Mouse (Mus musculus) CD4-positive helper T cell, adult 2 months (primary cell): ENCODE data around the gene Crtac1.

Experiments used
- DNase-seq: peaks from one replicate; pipeline ENCODE4 v3.0.0-alpha.2; 2012; ENCODE audit warnings: low read depth, missing footprints, low spot score

Gene Crtac1

DNA sequence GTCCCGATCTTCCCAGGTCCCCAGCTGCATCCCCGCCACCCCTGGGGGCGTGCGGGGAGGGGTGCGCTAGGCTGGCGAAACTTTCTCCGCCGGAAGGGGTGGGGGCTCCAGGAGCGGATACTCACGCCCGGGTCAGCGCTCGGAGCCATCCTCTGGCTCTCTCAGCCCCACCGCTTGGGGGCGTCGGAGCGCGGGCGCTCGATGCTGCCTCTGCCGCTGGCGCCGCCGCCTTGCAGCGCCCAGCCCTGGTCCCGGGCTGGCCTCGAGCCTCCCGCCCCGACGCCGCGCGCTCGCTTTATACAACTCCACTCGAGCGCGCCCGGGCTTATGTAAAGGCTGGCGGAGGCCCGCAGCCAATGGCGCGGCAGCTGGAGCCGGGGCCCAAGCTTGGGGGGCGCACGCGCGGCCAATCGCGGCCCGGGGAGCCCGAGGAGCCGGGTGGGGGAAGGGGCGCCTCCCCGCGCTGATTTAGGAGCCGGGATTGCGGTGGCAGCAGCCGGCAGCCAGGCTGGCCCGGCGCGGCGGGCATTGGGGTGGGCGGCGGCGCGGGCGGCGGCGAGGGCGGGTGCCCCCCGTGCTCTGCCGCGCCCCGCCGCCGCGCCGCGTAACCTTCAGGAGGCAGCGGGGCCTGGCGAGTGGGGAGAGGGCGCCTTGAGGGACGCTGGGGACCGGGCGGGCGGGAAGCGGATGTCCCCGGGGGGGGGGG is at the start of gene Crtac1:
Crtac1 (minus strand) TSS at position 299 of the 706 bp plus-strand sequence.
- no peak for DNase-seq

- no peak for DNase-seq
These were observed 46.7 kb upstream of the Crtac1 start for GRCm38 (mm10) chr19:42478303-42478702.

GRCm38 (mm10) chr19:42477769-42478168 is 46.2 kb upstream of the Crtac1 start:
- no peak for DNase-seq

DNA sequence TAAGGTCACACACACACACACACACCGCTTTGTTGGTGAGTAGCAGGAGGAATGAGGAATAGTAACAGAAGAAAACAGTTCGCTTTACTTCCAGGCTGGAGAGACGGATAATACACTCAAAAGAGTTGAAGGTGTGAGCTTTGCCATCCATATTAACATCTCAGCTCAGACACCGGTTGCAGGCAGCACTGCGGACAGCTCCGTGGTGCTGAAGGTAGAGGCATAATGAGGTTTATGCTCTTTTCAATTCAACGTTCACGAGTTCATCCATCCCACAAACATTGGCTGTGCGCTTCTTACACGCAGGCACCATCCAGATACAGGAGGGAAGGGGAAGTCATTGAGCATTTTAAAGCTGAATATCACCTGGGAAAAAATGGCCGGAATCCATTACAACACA is 41.2 kb upstream of the Crtac1 start:
- DNase-seq: no peak

DNA sequence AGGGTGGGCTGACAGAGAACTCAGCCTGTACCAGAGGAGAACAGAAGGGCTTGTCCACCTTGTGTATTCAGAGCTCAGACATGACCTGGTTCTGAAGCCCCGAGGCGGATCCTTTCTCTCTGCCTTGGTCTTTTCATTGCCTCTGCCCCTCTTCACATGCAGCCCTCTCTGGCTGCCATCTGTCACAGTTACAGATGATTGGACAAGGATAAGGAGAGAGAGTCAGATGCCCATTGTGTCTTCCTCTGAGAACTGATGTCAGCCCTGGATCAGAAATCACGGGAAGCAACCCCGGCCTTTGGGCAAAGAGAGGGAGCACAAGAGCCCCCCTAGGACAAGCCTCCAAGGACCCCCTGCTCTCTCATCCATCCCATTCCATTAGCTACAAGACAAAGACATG is 40.0 kb upstream of the Crtac1 start:
- no peak for DNase-seq

DNA sequence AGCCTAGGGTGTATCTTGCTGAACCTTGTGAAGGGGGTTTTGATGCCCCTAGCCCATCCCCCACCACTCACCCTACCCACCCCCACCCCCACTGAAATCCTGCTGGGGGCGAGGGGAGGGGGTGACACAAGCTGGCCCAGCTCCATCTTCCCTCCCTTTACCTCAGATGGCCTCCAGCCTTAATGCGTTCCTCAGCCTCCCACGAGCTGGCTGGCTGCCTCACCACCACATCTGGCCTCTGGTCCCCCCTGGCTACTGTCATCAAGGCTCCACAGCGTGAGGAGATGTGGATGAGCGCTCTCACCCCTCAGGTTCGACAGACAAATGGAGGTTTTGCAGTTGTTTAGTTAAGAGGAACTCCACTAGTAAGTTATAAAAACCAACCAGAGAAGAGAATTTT is 30.3 kb upstream of the Crtac1 start:
- DNase-seq: no peak

- no peak for DNase-seq
These were observed 29.8 kb upstream of the Crtac1 start for GRCm38 (mm10) chr19:42461353-42461752.

GRCm38 (mm10) chr19:42459512-42459911 is 27.9 kb upstream of the Crtac1 start:
- DNase-seq: no peak

DNA sequence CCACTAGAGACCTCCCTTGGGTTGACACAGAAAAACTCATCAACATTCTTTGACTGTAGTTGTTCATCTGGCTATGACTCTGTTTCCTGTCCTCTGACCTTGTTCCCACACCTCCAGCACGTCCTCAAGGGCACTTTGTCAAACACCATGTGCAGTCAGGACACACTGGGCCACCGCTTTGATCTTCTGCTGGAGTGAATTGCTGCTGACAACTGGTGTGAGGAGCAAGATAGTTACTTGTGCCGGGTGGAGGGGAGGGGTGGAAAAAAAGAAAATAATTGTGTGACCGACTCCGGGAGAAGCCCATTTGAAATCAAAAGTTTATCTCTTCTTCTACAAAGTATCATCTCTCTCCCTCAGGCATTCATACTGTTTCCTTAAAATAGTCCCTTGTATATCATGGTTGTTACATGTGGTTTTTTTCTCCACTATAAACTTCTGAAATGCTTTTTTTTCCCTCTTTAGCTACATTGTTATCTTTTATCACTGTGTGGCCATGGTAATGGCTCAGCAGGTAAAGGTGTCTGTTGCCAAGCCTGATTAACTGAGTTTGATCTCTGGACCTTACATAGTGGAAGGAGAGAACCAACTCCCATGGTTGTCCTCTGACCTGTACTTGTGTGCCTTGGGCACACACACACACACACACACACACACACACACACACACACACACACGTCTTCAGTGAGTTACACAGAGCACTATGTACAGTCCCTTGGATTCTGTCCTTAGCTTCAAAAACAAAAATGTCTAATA is 23.1 kb upstream of the Crtac1 start:
- DNase-seq: no peak

- DNase-seq: no peak
These were observed 22.4 kb upstream of the Crtac1 start for GRCm38 (mm10) chr19:42454006-42454405.

GRCm38 (mm10) chr19:42452539-42452938 is 21.0 kb upstream of the Crtac1 start:
- no peak for DNase-seq

- no peak for DNase-seq
These were observed 17.0 kb upstream of the Crtac1 start for GRCm38 (mm10) chr19:42448539-42448938.

DNA sequence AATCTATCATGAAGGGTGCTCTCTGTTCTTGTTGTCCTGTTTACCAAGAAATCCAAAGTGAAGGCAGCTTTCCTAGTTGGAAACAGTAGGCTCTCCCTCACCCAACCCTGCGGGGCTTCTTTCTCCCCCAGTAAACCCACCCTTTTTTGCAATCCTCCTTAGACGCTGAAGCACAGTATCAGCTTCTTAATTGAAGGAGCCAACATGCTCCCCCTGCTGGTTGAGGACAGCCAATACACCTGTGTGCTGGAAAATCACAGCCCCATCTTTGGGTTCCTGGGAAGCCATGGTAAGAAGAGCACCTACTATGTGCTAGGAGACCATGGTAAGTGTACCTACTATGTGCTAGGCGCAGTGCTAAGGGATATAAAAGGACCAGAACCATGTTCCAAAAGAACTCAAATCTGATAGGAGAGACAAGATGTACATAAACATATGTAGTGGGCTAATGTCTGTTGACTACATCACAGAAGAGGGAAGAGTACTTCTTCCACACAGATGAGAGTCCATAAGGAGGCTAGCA is 12.4 kb upstream of the Crtac1 start:
- DNase-seq: peak; percentile 16

DNA sequence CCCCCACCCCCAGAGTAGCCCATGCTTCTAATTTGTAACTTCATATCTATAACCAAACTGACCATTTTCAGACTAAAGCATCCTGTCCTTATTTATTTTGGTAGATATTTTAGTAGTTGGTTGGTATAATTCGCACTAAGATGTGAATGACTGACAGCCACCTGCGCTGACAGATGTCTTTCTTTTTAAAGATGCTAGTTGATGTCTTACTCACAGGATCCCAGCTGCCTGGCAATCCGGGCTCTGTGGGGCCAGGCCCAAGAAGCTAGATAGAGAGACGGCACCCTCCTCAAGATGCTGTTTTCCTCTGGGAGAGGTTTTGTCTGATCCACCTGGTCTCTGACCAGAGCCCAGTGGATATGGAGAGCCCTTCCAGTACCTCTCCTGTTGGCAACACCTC is 11.7 kb upstream of the Crtac1 start:
- DNase-seq: no peak

GRCm38 (mm10) chr19:42442246-42443197 is 10.9 kb upstream of the Crtac1 start:
- DNase-seq: no peak

DNA sequence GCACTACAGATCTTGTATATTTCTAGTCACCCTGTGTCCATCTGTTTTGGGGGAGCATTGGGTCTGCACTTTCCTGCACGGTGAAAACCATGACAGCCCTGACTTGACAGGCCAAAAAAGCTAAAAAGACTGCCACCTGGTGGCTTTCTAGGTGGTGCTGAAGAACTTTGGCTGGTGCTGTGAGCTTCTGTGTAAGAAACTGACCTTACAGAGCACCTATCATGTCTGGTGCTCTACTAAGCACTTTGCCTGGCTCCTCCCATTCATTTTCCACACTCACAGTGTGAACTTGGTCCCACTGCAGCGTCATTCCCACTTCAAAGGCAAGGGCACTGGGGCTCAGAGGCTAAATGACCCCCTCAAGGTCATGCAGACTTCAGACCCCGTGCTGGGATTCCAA is 8.5 kb upstream of the Crtac1 start:
- DNase-seq: no peak

DNA sequence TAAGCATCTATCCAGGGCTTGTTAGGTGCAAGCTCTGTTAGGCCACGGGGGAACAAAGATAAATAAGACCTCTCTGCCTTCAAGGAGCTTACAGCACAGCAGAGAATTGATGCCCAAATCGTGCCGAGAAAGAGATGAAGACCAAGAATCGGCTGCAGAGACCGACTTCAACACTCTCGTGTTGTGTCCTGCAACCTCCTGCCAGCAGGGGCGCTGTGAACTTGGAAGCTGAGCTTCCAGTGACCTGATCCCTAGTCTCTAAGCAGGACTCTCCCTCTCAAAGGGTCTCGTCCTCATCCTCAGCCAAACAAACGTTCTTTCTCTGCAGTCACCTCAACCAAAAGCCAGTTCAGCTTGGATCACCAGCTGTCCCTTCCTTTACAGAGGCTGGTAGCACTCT is 7.8 kb upstream of the Crtac1 start:
- no peak for DNase-seq

DNA sequence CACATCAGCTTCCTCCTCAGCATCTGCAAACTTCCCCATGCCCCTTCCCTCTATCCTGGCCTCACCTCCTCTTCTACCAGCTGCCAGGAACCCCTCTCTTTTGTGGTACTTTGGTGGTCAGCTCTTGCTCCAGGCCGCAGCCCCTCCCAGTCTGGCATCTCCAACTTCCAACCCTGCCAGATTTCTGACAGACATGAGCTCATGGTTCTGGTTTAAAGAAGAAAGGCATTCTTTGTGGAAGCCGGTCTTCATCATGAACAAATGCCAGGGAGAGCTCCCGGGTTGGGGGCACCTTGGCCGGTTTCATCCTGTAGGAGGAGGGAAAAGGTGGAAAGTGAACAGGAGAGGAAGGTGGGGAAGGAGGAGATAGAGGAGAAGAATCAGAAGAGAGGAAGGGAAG is 4.0 kb upstream of the Crtac1 start:
- DNase-seq: no peak

GRCm38 (mm10) chr19:42432761-42433160 is 1.2 kb upstream of the Crtac1 start:
- DNase-seq: no peak

- no peak for DNase-seq
These were observed 608 bp upstream of the Crtac1 start for GRCm38 (mm10) chr19:42432191-42432590.

DNA sequence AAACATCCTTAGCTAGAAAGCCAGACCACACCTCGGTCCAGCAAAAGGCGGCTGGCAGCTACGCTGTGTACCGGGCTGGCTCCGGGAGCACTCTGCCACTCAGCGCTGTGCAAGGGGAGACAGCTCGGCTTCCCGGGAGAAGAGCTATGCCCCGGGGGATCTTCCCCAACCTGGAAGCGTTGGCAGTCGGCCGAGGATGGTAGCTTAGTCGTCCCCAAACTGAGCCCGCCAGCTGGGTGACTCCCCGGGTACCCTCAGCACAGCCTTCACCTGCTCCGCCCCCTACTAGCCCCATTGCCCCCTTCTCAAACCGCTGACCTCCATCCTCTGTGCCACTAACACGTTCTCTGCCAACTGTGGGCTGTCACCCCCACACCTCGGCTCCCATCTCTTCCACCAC is 602 bp downstream of the Crtac1 start:
- no peak for DNase-seq

GRCm38 (mm10) chr19:42429410-42429809 is 2.2 kb downstream of the Crtac1 start:
- DNase-seq: peak; percentile 8
